Mouse (Mus musculus) liver, embryonic 14.5 days (tissue): ENCODE measurements around the gene Kctd10.

ENCODE experiments used
- CTCF ChIP-seq: IDR thresholded peaks from 2 replicates; pipeline ENCODE4 v1.5.1; 2016; ENCODE audit warnings: antibody characterized with exemption, low read depth, control low read depth
- EP300 ChIP-seq: IDR thresholded peaks from 2 replicates; pipeline ENCODE4 v1.6.1; 2016; ENCODE audit warnings: antibody characterized with exemption, low read depth

DNA sequence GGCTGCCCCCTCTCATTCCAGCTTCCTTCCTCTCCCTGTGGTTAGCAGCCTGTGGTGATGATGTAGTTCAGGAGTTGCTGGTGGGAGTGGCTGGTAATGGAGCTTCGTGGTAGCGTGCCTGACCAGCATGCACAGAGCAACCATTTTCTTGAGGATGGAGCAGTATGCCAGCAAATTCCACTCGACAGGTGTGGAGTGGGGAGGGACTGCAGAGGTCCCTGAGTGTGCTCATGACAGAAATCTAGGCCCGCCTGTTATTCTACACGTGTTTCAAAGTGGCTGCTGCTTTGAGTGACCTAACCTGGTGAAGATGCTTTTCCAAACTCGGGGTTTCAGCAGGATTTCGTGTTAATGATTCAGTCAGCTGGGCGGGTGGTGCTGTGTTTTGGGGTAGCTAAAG lies 4.1 kb upstream of the Kctd10 start:
- TF ChIP-seq EP300 (no peak), CTCF (no peak)
